Mouse (Mus musculus) left cerebral cortex, adult 8-10 months (tissue): Measurements from ENCODE around the gene Dvl1. TPM values are rescaled to one million over a fixed set of nuclear protein-coding genes. Genes with fewer than 3 reads are reported as not detected.

Experiments
- DNase-seq, 2 experiments: peaks; one replicate each; pipeline ENCODE4 v3.0.0; 2022; ENCODE audit warnings: low spot score in 2 of 2
- total RNA-seq, 4 experiments: library from RNA; stranded (reverse); gene quantifications; 2 replicates each; pipeline ENCODE4 v1.2.4; 2022

Dvl1 gene
- total RNA-seq = 10 to 100 TPM; 81.1 to 86.5 (median 81.4) TPM

DNA sequence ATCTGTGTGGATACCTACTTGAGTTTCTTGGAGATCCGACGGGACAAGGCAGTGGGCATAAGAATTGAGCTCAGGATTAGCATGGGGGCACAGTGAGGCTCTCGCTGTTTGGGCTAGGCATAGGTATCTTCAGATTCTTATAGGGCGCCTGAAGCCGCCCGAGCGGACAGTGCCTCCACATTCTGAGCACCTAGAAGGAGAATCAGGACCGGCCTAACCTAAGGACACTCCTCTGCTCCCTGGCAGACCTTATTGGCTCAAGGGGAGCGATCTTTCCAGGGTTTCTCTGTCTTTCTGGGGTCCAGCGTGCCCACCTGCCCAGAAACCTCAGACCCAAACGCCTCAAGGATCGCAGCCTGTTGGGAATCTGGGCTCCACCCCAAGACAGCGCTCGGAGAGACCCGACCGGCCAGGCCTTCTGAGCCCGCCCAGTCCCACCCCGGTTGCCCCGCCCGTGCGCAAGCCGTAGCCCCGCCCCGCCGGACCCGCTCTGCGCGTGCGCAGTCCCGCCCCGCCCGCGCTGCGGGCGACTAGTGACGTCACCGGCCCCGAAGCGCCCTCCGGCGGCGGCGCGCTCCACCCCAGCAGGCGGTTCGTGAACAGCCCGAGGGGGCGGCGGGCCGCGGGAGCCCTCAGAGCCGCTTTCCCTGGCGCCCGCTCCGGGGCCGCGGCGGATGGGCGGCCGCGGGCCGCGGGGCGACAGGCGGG lies at the start of gene Dvl1:
TSS of gene Dvl1 (plus strand) at position 532 of the 708 bp plus-strand sequence.
- peak; percentile 82 to 88 for DNase-seq

DNA sequence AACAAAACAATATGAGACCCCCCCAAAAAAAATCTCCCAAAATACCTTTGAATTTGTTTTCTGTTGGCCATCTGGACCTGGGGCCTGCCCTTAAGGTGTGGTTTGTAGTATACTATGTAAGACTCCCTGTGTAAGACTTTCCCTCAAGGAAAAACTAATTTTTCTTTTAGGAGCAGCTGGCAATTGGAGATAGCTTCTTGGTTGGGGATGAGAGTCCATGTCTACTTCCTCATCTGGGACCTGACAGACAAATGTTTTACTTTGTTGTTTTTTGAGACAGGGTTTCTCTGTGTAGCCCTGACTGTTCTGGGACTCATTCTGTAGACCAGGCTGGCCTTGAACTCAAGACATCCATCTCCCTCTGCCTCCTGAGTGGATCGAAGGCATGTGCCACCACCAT lies 45.1 kb upstream of the Dvl1 start:
- no peak for DNase-seq

DNA sequence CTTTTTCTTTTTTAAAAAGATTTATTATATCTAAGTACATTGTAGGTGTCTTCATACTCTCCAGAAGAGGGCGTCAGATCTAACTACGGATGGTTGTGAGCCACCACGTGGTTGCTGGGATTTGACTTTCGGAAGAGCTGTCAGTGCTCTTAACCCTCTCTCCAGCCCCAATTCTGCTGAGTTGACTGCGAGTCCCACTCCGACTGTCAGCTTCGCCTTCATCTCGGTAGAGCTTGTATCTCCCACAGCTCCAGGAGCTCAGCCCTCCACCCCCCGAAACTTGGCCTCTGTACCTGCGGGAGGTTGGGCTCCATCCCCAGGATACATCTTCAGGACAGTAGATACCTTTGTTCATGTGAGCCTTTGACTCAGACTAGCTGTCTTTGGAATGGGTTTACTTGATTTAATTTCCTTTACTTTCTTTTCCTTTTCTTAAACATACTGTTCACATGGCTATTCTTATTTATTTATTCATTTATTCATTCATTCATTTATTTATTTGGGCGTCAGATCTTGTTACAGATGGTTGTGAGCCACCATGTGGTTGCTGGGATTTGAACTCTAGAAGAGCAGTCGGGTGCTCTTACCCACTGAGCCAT lies 44.4 kb upstream of the Dvl1 start, which contains the start of gene Mrpl20:
TSS of gene Mrpl20 (plus strand) at position 138 of the 599 bp plus-strand sequence.
- DNase-seq = no peak

DNA sequence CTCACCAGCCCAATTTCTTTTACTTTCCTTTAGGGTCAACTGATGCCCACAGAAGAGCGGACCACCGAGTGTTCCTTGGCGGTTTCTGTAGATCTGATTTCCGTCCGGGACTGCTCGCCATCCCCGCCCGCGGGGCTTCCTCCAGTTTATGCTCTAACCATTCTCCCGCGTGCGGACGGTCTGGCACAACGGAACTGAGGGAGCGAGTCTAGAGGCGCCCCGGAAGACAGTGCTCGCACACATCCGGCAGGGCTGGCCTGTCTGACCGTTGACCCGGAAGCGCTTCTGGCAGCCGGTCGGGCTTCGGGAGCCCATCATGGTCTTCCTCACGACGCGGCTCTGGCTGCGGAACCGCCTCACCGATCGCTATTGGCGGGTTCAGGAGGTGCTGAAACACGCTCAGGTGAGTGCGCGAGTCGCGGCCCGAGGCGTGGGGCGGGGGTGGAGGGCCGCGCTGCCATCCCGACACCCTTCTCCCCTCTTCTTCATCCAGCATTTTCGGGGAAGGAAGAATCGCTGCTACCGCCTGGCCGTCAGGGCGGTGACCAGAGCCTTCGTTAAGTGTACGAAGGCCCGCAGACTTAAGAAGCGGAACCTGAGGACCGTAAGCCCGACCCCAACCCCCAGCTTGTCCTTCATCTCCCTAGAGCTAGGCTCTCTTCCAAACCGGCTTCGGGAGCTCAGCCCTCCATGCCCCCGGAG lies 43.7 kb upstream of the Dvl1 start:
- peak; percentile 87 to 97 for DNase-seq

DNA sequence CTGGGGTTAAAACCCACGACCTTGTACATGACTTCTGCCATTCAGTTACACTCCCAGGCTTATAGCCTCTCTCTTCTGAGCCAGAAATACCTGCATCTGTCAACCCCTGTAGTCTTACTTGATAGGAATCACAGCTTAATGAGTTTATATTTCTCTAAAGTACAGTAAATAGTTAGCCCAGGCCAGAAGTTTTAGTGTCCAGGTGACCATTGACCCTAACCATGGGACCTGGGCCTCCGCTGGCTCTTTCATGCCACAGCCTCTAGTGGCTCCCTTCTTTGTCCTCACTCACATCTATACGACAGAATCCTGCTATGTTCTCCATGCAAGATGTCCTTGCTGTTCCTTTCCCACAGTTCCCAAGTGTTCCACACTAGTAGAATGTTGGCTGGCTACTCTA lies 39.4 kb upstream of the Dvl1 start:
- no peak for DNase-seq

DNA sequence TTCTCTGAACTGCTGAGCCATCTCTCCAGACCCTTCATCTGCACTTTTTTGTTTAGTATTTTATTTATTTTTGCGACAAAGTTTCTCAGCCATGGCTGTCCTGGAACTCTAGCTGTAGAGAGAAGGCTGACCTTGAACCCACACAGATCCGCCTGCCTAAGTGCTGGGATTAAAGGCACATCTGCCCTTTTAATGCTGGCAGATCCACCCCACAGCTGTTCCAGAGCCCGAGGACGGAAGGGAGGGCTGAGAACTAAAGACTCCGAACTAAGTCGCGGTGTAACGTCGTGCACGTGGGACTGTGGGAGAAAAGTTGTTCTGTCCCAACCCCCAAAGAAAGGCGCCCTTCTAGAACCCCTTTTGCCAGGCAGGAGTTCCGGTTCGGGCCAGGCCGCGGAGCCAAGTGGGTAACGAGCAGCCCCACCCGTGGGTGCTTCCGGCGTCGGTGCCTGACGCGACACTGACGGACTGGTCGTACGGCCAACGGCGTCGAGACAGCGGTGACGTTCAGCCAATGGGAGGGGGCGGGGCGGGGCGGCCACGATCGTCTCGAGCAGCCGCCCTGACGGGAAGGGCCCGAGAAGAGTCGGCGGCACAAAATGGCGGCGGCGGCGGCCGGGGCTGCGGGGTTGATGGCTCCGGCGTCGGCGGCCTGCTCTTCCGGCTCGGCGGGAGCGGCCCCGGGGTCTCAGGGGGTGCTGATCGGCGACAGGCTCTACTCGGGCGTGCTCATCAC lies 35.1 kb upstream of the Dvl1 start, which contains the start of gene Ccnl2:
TSS of gene Ccnl2 (plus strand) at position 561 of the 736 bp plus-strand sequence.
- DNase-seq = peak; percentile 74 to 93

DNA sequence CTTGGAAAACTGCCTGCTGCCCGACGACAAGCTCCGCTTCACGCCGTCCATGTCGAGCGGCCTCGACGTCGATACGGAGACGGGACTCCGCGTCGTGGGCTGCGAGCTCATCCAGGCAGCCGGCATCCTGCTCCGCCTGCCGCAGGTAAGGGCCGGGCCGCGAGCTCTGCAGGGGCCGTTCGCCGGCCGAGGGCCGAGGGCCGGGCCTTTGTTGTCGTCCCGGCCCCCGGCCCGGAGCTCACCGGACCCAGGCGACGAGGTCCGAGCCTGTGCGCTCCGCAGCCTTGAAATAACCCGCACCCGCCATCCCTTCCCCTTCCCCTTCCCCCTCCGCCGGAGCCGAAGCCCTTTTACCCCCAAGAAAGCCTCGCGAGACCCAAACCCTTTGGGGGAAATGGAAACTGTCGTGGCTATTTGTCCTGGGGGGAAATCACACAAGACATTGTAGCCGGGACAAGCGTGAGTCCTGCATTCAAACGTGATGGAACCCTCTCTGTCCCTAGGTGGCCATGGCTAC lies 34.5 kb upstream of the Dvl1 start:
- DNase-seq = no peak

DNA sequence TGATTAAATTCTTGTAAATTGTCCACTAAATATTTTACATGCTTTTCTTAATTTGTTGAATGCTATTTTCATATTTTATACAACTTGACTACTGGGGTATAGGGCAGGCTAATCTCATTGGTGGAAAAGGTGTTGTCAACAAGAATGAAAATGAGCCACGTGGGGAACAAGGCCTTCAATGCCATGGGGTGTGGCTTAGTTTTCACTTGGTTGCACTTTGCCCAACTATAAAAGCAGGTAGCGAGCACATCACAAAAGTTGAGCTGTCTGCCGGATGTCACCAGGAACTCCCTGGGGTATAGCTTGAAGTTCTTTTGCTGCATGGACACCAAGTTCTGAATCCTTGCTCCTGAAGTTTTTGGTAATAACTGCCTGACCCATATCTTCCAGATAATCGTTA lies 29.7 kb upstream of the Dvl1 start:
- no peak for DNase-seq

DNA sequence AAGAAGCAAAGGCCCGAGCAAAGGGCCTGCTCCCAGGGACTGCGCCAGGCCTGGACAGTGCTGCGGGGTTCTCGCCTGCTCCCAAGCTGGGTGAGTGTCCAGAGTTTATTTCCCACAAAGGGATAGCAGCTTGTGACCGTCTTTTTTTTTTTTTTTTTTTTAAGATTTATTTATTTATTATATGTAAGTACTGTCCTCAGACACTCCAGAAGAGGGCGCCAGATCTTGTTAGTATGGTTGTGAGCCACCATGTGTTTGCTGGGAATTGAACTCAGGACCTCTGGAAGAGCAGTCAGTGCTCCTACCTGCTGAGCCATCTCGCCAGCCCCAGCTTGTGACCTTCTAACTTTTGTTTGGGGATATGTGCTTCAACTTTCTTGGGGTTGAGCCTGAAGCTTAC lies 26.2 kb upstream of the Dvl1 start:
- no peak for DNase-seq

DNA sequence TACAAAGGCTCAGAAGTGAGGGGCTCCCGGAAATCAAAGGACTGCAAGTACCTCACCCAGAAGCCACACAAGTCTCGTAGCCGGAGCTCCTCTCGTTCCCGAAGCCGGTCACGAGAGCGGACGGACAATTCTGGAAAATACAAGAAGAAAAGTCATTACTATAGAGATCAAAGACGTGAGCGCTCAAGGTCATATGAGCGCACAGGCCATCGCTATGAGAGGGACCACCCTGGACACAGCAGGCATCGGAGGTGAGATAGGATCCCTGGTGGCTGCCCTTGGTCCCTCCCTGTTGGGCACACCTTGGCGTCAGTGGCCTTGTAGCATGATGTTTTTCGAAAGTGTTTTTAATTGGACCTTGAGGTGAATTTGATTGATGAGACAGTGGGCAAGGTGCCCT lies 23.8 kb upstream of the Dvl1 start:
- no peak for DNase-seq

DNA sequence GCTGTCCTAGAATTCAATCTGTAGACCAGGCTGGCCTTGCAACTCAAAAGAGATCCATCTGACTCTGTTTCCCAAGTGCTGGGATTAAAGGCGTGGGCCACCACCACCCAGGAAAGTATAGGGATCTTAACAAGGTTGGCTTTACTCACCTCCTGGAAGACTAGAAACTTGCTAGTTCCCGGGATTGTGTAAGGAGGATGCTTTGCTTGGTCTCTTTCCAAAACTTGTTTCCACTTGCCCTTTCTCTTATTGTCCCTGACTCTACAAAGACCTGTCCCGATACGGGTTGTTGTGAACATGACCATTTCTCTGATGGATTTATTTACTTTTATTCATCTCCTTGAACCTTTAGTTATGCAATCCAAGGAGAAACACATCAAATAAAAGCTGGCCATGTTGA lies 17.3 kb upstream of the Dvl1 start:
- no peak for DNase-seq

DNA sequence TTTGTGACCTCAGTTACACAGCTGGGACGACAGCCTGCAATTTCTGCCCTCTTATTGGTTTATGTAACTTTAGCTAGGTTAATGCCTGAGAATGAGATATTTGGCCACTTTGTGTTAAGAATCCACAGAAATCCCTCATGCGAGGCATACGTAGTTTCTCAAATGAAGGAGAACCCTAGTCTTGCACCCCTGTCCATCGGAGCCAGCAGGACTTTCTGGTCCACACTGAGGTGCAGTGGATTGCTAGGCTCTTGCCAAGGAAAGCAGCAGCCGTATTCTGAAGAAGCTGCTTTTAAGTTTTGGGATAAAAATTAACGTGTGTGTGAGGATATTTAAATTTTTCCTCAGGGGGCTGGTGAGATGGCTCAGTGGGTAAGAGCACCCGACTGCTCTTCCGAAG lies 16.6 kb upstream of the Dvl1 start:
- DNase-seq = no peak

DNA sequence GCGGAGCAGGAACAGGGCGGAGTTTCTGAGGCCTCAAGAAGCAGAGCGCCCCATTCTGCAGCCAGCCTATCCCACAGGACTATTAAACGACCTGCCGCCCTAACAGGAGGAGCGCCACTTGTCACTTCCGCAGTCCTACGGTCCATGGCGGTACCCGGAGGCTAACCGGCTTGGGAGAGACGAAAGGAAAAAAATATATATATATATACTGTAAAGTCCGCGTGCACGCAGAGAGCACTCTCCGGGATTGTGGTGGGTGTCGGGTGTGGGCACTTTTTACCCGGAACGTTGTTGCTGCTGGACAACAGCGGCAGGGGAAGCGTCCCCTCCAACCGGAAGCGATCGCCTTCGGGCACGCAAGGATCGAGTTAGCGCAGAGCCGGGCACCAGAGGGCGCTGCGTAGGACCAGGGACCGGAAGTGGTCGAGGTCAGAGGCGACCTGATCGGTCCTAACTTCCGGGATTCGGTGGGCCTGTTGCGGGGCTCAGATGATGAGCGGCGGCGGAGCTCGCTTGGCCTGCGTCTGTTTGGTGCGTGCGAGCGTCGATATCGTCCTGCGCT lies 15.9 kb upstream of the Dvl1 start, which contains the start of gene Aurkaip1:
TSS of gene Aurkaip1 (plus strand) at position 68 of the 562 bp plus-strand sequence.
- peak; percentile 91 to 92 for DNase-seq

DNA sequence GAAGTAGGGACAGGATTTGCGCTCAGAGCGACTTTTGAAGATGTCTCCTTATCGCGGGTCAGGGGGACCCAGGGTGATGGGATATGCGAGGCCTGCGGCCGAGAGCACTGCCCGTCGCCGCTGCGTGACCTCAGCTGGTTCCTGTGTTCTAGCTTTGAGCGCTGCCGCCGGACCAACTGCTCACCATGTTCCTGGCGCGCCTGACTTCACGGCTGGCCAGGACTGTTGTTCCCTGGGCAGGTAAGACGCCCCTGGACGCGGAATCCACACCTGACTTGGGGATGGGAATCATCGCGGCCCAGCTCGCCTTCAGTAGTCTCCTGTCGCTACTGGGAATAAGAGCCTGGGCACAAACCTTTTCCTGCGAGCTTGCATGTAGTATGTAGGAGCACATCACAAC lies 15.4 kb upstream of the Dvl1 start:
- DNase-seq = no peak

DNA sequence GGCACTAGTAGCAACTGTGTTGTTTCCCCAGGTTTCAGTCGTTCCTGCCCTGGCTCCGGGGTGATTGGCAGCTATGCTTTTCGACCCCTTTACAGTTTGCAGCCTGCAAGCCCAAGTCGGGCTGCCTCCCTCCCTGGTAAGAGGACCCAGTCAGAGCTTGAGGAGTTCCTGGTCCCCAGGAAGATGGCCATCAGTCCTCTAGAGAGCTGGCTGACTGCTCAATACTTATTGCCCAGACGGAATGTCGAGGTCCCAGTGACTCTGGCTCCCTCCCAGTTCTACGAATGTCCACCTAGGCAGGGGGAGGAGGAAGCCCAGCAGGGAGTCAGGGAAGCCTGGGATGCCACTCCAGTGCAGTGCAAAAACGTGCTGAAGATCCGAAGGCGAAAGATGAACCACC lies 14.9 kb upstream of the Dvl1 start:
- DNase-seq = no peak

DNA sequence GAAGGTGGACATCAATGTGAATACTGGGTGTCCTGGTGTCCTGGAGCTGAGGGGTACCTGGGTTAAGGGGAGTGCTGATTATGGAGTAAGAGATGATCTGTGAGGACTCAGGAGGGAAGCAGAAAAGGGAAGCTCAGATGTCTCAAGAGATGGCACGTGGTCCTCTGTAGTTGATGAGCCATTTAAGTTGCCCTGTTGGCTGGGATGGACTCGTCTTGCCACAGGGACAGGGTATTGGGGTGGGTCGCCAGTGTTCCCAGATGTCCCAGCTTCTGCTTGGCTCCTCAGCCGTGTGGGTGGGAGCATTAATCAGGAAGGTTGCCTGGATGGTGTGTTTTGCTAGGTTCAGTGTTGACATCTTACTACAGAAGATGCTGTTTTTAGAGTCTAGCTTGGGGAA lies 14.0 kb upstream of the Dvl1 start:
- no peak for DNase-seq

DNA sequence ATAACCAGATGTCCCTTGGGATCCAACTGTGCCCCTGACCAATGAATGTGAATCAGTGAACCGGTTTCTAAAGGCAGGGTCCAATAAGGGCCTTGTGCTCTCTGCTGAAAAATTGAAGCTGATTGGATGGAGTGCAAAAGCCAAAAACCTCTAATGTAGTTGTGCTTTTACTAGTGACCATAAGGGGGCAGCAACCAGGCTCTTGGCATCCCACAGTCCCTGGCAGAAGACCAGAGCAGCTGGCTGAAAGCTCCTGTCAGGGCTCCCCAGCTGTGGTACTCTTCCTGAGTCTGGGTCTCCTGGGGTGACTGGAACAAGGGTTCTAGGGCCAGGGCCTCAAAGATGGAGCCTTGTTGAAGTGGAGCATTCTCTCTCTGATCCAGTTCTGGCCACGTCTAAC lies 13.4 kb upstream of the Dvl1 start:
- peak; percentile 36 to 75 for DNase-seq

DNA sequence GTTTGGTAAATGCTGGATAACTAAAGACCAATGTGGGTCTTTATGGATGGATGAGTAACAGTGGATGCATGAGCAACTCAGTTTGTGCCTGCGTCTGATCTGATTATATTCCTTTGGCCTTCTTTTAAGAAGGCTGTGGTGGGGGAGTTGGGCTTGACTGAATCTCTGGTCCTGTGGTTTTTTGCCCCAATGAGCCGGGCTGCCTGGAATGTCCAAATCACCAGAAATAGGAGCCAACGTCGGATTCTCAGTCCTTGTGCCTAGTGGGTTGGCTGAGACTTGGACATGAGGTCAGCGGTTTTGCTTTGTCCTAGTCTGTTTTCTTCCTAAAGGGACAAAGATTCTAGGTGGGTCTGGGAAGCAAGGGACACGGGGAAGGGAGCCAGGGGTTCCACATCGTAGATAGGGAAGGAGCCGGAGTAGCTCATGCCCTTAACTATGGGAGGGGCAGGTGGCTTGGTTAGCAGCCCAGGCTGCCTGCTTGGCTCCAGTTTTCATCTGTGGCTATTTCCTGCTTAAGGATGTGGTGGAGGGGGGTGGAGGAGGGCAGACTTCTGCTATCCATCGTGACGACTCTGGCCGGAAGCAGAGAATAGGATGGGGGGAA lies 9.7 kb upstream of the Dvl1 start:
- DNase-seq = no peak

DNA sequence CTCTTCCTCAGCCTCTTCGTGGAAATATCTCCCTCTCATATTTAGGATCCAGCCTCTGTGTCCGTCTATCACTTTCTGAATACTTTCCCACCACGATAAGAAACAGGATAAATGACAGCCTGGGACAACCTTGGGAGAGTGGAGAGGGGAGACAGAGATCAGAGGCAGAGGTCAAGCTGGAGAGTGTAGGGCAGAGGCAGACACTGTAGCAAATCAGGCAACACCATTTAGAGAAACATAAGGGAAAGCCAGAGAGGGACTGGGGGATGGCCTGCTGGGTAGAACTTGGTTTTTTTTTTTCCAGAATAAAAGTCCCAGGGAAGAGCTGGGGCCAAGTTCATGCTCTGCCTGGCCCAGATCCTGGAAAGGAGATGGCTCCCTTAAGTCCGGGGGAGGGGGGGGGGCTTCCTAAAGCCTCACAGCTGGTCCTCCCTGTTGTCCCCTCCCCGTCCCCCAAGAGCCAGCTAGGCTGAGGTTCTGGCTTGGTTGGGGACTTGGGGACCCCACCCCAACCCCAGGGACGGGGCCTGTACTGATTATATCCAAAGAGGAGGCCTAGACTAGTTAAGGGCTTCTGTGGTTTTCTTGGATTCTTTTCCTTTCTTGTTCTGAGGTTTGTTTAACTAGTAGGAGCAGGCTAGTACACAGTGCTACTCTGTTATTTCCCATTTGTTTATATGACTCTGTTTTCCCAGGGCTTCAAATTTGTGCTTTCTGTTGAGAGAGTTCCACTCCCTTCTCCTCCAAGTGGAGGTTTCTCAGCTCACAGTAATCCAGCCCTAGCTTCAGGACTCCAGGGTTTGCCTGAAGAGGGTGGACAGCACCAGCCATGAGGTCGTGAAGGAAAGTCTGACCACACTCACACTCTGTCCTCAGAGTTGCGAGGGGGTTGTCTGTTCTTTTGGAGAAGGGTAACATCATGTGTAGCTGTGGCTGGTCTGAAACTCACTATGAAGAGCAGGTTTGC lies 8.7 kb upstream of the Dvl1 start:
- DNase-seq = no peak

DNA sequence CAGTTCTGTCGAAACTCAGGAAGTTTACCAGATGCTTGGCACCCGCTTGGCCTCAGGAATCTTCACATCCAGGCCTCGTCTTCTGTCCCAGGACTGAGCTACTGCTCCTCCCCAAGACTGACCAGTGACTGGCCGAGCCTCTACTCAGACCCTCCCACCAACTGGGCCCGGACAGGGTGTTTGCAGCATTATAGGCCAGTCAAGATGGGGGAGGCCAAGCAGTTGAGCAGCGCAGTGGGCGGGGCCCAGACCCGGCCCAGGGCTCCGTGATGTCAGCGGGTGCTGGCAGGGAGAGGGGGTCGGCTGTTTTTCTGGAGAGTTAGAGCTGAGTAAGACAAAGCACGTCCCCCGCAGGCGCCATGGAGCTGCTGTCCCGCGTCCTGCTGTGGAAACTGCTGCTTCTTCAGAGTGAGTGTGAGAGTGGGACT lies 7.7 kb upstream of the Dvl1 start, which contains the start of gene Mxra8:
TSS of gene Mxra8 (plus strand) at position 198 of the 428 bp plus-strand sequence.
- no peak for DNase-seq
